Mouse (Mus musculus): ENCODE measurements around the gene Cds2. TPM values are rescaled to one million over a fixed set of nuclear protein-coding genes. Genes with fewer than 3 reads are reported as not detected.

Cds2 gene
- total RNA-seq, 2 experiments from 2014 or later = 78.3 to 96.3 TPM

DNA sequence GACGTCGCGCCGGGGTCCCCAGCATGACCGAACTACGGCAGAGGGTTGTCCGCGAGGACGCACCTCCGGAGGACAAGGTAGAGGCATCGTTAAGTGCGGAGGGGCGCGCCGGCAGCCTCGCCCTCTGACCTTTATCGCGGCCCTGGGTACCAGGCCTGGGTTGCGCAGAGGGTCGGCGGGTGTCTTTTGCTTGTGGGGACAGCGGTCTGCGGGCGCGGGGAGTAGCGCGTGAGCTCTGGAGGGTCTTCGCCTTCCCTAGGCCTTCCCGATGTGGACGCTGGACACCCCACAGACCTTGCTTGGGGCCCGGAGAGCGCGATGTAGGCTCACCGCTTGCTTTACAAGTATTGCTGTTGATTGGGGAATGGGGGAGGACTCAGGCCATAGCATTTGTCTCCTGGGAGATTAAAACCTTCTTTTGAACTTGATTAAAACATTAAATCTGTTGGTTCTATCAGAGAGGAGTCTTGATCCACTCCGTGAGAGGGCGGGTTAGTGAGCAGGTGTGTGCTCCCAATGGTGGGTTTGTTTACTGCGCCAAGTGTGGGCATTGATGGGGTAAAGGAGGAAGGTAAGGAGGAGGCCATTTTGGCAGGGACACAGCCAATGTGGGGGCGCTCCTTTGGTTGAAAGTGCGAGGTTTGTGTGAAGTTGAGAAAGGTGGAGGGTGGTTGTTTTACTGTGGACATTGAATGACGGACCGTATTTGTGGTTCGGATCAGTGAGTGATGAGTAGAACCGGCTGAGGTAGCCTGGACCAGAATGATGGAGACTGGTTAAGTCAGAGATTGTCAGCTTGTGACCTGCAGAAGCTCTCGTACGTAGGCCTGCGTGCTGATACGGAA, 695 bp downstream of the Cds2 start:
- intact Hi-C loops (cut with DNase I) = loop anchor here (2.0 kb wide), 2 partner anchors 17 to 51 kb away; no protein-coding TSS in a partner anchor

DNA sequence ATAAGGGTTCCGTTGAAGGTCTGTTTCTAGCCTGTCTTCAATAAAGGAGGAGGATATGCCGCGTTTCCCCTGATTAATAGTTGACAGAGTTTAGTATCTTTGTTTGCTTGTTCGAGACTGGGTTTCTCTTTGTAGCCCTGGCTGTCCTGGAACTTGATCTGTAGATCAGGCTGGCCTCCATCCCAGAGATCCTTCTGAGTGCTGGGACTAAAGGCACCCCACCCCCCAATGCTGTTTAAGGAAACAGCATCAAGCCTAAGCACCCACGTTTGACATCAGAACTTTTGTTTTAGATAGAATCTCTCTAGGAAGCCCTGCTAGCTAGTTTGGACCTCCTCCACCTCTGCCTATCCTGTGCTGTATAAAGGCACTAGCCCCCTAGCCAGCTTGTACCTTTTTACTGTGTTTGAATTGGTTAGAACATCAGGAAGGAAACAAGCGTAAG, 1.3 kb downstream of the Cds2 start:
- no peak for DNase-seq (ENCODE audit: low spot score)
- intact Hi-C loops (cut with DNase I) = loop anchor here (2.0 kb wide), 1 partner anchor 17 kb away; no protein-coding TSS in a partner anchor

More for the DNA sequence above, 695 bp downstream of the Cds2 start:
- no peak for DNase-seq (ENCODE audit: low spot score)

DNA sequence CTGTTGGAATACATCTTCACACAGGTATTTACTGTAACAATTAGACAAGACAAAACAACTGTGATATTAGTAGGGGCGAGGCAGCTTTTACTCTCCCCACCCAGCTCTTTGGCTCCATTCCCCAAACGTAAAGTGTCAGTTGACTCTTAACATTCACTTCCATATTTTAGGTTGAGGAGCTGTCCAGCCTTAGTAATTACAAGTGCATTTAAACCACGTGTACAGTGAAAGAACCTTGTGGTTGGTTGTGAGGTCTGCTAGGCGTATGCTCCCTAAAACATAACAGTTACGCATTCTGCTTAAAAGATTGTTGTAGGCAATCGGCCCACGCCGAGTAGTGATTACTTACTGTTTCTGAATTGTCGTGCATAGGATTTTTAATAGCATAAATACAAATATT, 2.2 kb downstream of the Cds2 start:
- intact Hi-C loops (cut with DNase I) = loop anchor here (2.0 kb wide), 1 partner anchor 16 kb away; no protein-coding TSS in a partner anchor
- DNase-seq (ENCODE audit: low spot score) = no peak

DNA sequence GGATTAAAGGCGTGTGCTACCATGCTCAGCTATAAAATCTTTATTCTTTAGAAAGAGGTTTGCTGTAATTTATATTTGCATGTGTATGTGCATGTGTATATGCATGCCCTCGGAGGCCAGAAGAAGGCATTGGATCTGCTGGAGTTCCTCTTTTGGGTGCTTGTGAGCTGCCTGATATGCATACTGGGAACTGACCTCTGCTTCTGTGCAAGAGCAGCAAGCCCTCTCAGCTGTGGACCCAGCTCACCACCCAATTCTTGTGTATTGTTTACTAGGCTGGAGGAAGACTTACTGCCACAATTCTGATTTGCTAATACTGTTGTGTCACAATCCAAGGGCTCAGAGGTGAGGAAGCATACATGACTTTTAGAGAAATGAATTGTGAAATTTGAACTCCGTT, 3.1 kb downstream of the Cds2 start:
- no peak for DNase-seq (ENCODE audit: low spot score)
- intact Hi-C loops (cut with DNase I) = no loop called here

DNA sequence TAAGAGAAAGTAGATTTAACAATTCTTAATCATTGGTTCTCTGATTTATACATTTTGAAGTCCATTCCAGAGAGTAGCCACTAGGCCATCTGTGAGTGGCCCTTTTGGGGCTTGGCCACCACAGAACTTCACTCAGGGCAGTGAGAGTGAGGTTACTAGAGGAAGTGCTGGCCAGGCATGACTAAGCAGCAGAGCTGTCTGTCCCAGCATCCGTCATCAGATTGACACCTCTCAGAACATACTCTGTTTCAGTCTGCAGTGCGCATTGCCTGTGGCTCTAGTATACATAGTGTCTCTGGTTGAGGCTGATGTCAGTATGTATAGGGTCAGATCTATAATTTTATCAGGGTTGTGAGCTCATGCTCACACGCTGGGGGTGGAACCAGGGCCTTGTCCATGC, 6.3 kb downstream of the Cds2 start:
- no peak for DNase-seq (ENCODE audit: low spot score)
- intact Hi-C loops (cut with DNase I) = no loop called here

DNA sequence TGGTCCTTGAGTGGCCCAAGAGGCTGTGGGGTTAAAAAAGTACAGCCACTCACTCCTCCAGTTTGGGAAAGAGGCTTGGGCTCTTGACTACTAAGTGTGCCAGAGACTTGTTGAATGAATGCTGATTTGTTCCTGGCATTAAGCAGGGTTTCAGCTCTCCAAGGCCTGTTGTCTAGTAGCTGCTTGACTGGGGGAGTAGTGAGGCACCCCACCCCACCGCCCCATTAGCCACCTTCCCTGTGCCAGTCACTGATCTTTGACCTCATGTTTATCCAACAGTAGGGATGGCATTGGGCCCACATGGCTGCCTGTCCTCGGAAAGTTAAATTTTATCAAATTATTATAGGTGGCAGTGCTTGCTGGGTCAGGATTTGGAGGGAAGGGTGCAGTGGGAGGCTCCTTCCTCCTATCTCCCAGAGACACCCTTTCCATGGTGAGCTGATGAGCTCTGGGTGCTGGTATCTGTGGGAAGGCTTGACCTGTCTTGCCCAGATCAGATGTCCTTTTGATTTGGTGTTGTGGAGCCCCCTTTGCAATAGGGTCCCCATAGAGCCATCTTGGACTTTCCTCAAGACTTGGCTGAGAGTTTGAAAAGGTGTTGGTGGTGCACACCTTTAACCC, 7.5 kb downstream of the Cds2 start:
- no peak for DNase-seq (ENCODE audit: low spot score)
- intact Hi-C loops (cut with DNase I) = loop anchor here (2.0 kb wide), 1 partner anchor 36 kb away; no protein-coding TSS in a partner anchor

DNA sequence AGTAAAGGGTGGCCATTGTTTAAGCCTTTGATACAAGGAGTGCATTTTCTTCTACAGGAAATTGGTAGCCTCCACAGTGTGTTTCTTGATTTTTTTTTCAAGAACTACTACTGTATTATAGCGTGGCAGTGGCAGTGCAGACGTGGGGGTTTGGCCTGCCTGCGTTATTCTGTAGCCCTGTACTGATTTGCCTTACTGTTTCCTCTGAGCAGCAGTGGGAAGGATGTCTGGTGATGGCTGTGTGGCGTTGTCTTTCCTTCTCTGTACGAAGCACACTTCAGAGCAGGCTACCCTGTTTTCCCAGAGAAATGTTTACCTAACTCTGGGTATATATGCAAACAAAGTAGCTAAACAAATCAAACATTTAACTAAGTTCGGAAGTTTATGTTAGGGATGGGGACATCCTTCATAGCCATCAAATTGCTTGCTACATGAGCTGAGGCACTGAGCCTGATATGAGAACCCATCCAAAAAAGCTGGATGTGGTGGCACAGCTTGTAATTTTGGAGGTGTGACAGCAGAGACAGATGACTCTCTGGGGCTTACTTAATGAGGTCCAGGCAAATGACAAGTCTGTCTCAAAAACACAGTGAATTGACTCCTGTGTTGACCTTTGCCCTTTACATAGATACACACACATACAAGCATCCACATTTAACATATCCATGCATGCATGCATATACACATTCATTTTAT, 9.9 kb downstream of the Cds2 start:
- no peak for DNase-seq (ENCODE audit: low spot score)

DNA sequence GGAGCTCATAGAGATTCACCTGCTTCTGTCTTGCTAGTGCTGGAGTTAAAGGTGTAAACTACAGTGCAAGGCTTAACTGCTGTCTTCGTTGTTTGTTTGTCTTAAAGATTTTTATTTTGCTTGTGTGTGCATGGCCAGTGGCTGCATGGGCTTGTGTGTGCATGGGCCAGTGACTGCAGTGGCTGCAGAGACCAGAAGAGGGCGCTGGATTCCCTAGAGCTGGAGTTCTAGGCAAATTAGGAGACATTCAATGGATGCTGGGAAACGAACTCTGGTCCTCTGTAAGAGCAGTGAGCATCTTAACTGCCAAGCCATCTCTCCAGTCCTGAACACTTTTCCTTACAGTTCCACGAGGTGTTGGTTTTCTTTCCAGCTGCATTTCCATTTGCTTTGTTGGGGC, 12.6 kb downstream of the Cds2 start:
- intact Hi-C loops (cut with DNase I) = no loop called here
- no peak for DNase-seq (ENCODE audit: low spot score)

More for the DNA sequence above, 9.9 kb downstream of the Cds2 start:
- intact Hi-C loops (cut with DNase I) = no loop called here

DNA sequence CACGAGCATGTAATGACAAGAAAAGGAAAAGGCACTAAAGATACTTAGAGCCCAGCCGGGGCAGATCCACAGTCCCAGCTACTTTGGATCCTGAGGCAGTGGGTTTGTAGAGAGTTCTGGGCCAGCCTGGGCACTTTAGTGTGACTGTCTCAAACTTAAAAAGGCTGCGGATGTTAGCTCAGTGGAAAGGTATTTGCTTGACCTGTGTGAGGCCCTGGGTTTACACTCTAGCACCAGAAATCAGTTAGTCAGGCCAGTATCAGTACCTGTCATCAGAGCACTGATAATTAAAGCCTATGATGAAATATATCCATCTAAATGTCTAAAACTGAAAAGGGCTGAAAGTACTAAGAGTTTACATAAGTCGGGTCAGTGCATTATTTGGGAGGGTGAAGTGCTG, 13.3 kb downstream of the Cds2 start:
- no peak for DNase-seq (ENCODE audit: low spot score)
- intact Hi-C loops (cut with DNase I) = no loop called here

DNA sequence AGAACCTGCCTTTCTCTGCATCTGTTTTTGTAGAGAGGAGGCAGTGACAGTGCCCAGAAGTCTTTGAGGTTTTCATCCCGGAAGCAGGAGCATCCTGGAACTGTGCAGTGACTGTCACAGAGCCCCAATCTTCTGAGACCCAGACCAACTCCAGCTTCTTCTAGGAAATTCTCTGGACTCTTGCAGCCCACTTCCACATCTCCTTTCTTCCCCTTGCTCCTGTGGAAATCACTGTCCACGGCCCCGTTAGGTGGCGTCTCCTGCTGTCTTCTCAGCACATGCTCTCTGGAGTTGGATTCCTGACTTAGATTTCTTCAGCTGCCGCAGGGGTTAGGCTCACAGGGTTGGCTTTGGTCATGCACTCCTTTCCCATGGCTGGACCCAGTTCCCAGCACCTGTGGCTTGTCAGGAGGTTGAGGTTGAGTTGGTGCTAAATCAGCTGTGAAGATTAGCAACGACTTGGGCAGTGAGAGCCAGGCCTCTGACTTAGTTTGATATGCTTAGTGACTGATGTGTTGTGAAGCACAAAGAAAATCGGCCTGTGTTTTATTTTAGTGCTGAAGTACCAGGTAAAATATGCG, 15.4 kb downstream of the Cds2 start:
- intact Hi-C loops (cut with DNase I) = no loop called here

DNA sequence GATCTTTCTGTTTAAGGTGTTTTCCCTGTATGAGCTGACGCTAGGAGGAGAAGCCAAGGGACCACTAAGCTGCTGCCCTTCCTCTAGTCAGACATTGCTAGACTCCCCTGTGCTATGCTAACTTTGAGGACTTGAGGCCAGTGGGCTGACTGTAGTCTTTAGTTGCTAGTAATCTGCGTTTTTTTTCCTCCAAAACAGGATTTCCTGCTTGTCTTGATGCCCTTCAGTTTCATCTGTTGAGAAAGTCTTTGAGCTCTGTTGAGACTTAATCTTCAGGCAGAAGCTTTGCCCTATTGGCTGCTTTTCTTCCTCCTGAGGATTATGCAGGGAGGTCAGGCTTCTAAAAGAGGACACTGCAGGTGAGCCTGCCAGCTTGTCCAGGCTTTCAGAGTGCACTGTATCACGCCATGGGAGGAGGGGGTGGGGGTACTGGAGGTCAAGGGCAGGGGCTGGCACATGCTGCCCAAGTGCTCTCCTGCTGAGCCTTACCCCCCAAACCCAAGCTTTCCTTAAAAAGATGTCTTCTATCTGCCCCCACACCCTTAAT, 16.5 kb downstream of the Cds2 start:
- intact Hi-C loops (cut with DNase I) = no loop called here
- DNase-seq (ENCODE audit: low spot score) = no peak

More for the DNA sequence above, 15.4 kb downstream of the Cds2 start:
- DNase-seq (ENCODE audit: low spot score) = no peak

DNA sequence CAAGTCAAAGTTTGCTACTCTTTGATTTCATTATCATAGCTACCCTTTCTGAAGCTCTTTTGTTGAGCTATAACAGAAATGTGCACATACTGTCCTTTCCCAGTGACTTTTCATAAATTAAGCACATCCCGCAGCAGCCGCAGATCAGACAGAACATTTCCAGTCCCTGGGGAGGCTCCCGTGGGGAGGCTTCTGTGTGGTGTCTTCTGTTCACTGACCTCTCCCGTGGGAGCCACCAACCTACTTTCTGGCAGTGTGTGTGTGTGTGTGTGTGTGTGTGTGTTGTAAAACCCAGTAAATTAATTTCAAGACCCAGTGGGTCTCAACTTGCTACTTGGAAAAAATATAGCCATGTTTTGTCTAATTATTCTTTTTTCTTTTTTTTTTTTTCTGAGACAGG, 17.0 kb downstream of the Cds2 start:
- no peak for DNase-seq (ENCODE audit: low spot score)
- intact Hi-C loops (cut with DNase I) = loop anchor here (2.0 kb wide), 1 partner anchor 15 kb away; no protein-coding TSS in a partner anchor

DNA sequence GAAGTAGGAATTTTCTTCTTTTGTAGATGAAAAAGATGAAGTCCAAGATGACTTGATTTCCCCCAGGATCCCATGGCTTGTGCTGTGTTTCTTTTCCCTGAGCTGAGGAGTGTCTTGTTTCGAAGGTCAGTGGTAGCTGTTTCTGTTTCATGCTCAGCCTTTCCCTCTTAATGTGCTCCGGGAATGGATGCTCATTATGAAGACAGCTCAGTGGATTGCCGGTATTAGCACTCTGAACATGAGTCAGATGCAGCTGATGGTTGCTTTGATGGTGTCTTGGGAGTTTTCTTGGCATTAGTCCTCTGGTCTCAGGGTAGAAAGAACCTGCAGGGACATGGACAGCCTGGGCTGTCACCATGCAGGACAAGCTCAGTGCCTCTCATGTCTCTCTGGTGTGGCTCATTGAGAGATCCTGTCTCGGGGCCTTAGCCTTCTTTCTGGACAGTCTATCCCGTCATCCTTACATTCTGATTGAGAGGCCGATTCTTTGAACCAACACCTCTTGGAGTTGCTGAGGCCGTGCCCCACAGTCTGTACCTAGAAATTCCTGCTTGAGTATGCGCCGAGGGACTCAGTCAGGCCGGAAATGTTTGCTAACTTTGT, 17.7 kb downstream of the Cds2 start:
- DNase-seq (ENCODE audit: low spot score) = no peak
- intact Hi-C loops (cut with DNase I) = loop anchor here (2.0 kb wide), 1 partner anchor 16 kb away; no protein-coding TSS in a partner anchor

DNA sequence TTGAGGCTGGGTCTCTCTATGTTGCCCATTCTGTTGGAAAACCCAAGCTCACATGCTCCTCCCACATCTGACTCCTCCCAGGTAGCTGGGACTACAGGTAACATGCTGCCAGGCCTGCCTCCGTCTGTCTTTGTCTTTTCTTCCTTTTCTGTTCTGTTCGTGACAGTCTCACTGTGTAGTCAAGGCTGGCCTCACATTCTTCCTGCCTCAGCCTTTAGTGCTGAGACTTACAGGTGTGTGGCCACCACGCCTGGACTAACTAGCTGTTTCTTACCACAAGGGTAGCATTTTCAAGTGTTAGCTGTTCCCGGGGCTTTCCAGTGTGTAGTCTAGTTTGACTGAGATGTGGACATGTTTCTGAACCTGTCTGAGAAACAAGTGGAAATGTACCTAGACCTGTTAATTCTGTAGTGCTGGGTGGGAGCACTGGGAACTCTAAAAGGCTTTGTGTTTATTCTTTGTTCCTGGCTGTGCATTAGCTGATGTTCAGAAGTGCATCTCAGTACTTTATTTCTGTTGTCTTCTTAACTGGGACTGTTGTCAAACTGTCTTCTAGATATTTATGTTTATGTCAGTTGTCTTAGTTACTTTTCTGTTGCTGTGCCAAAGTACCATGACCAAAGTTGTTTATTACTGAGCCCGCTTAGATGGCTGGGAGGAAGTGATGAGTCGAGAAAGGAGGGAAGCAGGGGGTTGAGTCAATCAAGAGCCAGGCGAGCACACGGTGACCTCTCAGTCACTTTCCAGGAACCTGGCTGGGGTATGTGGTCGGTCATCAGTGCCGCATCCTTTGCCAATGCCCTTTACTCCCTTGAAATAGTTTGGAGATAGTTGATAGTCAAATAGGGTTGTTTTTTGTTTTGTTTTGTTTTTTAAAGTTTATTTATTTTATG, 18.9 kb downstream of the Cds2 start:
- no peak for DNase-seq (ENCODE audit: low spot score)
- intact Hi-C loops (cut with DNase I) = loop anchor here (2.0 kb wide), 1 partner anchor 17 kb away; no protein-coding TSS in a partner anchor

DNA sequence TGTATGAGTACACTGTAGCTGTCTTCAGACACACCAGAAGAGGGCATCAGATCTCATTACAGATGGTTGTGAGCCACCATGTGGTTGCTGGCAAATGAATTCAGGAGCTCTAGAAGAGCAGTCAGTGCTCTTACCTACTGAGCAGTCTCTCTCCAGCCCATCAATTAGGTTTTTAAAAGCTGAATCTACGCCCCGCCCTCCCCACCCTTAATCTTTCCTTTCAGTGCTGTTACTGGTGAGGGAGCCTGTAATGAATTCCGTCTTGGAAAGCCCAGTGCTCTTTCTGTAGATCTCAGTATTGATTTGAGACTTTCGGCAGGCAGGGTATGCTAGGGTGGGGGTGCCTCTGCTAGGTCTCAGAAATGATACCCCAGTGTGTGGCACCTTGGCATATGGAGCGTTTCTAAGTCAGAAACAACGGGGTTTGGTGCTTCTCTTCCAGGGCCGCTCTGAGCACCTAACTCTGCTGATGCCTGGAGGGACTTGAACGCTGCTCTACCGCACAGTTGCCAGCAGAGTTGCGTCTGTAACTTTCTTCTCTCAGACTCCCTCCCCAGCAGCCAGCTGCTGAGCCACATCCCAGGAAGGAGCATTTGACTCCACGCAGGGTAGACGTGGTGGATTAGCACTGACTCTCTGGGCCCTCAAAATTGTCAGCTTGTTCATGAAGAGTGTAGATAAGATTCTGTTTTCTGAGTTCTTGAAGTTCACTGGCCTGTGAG, 19.7 kb downstream of the Cds2 start:
- DNase-seq (ENCODE audit: low spot score) = no peak
- intact Hi-C loops (cut with DNase I) = no loop called here

DNA sequence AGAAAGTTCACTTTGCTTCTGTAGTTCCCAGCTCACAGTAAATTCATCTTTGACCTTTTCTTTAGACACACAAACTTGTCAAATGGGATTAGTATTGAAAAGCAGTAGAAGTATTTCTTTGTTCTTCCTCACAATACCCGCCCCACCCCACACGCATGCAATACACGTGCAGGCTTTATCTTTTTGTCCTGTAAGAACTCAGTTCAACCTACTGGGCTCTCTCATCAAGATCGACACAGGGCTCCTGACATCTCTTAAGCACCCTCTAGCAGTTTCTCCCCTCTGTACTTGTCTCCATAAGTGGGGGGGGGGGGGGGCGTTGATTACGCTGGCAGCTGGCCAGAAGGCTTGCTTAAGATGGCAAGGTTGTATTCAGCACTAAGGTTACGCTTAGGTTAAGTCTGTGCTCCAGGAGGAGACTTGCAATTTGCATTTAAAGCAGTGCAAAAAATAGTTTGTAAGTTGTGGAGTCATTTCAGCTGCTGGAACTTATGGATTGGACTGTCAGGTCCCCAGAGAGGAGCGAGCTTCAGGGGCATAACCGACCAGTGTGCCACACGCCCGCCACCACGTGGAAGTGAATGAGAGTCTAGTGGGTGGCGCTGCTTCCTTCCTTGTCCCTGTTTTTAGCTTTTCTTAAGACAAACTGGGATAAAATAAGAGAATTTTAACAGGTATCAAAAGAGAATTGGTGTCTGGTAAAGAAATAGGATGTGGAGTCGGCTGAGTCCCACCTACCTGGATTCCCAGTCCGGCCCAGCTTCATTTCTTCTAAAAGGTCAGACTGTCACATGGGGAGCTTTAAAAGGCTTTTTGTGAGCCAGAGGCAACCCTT, 20.5 kb downstream of the Cds2 start:
- no peak for DNase-seq (ENCODE audit: low spot score)
- intact Hi-C loops (cut with DNase I) = no loop called here
